Mouse (Mus musculus) kidney, postnatal 0 days (tissue): ENCODE measurements around the gene Sp7. TPM values are rescaled to one million over a fixed set of nuclear protein-coding genes. Genes with fewer than 3 reads are reported as not detected.

ENCODE experiments used
- ATAC-seq: fragments of 200-750 bp; cut with Nextera tagmentation; replicated peaks from 2 replicates; pipeline ENCODE4 v1.8.0; 2017; ENCODE audit warnings: low read depth, moderate number of reproducible peaks, moderate TSS enrichment, moderate library complexity; ENCODE audit not compliant: low FRiP score
- DNase-seq: peaks from one replicate; pipeline ENCODE4 v3.0.0-alpha.2; 2016; ENCODE audit warnings: low spot score
- H3K27ac ChIP-seq: fragments of 300-500 bp; sonication (generic); 2 replicates; pipeline ENCODE4 v1.5.1; 2014; ENCODE audit warnings: mild to moderate bottlenecking
- H3K27me3 ChIP-seq: fragments of 300-500 bp; sonication (generic); 2 replicates; pipeline ENCODE4 v1.6.1; 2014; ENCODE audit warnings: low read length, mixed read lengths; ENCODE audit not compliant: insufficient read depth
- H3K36me3 ChIP-seq: fragments of 300-500 bp; sonication (generic); 2 replicates; pipeline ENCODE4 v1.6.1; 2014; ENCODE audit warnings: low read length, mixed read lengths; ENCODE audit not compliant: insufficient read depth
- H3K4me1 ChIP-seq: fragments of 300-500 bp; sonication (generic); replicated peaks from 2 replicates; pipeline ENCODE4 v1.6.1; 2014; ENCODE audit warnings: antibody characterized with exemption, low read length, mixed read lengths; ENCODE audit not compliant: insufficient read depth
- H3K4me2 ChIP-seq: fragments of 300-500 bp; sonication (generic); 2 replicates; pipeline ENCODE4 v1.6.1; 2014; ENCODE audit warnings: mild to moderate bottlenecking, low read length, moderate library complexity, mixed read lengths
- H3K4me3 ChIP-seq: fragments of 300-500 bp; sonication (generic); replicated peaks from 2 replicates; pipeline ENCODE4 v1.5.1; 2014; ENCODE audit warnings: low read depth, low read length
- H3K9ac ChIP-seq: fragments of 300-500 bp; sonication (generic); 2 replicates; pipeline ENCODE4 v1.6.1; 2014; ENCODE audit warnings: low read depth, low read length
- H3K9me3 ChIP-seq: fragments of 300-500 bp; sonication (generic); replicated peaks from 2 replicates; pipeline ENCODE4 v1.6.1; 2016; ENCODE audit warnings: low read length, inconsistent platforms, mixed read lengths
- CTCF ChIP-seq: IDR thresholded peaks from 2 replicates; pipeline ENCODE4 v1.5.1; 2016; ENCODE audit warnings: antibody characterized with exemption, low read depth, mild to moderate bottlenecking, moderate library complexity
- WGBS: fragments of 180-500 bp; shearing (Covaris S2); extraction: QIAGEN DNeasy Blood & Tissue Kit; methylation state at CpG from one replicate; pipeline ENCODE4 v1.1.7; 2014; 5-methylcytosine and 5-hydroxymethylcytosine counted together
- polyA plus RNA-seq: library from polyadenylated mRNA; unstranded; fragments of >200 nt; fragmentation: Nextera tagmentation; extraction: Ambion mirVana; gene quantifications from 2 replicates; pipeline ENCODE4 v1.2.1, GENCODE M21; 2015

Sp7 gene
- polyA plus RNA-seq, 1 experiment from 2014 or later = 1.1 TPM

DNA sequence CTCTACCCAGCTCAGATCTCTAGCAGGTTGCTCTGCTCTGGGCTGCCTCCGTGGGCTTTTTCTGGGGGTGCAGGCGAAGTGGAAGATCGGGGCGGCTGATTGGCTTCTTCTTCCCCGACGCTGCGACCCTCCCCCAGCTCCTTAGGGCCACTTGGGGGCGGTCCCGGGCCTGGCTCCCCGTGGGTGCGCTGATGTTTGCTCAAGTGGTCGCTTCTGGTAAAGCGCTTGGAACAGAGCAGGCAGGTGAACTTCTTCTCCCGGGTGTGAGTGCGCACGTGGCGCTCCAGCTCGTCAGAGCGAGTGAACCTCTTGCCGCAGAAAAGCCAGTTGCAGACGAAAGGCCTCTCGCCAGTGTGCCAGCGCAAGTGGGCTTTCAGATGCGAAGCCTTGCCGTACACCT is 8.9 kb downstream of the Sp7 start:
- H3K4me1 ChIP-seq = peaks cover 19% of the 10 kb centered on the region
- peak; percentile 28; the same call in 1 of the 2 replicates for TF ChIP-seq CTCF
- H3K36me3 ChIP-seq = no peaks in the 10 kb centered on the region
- ATAC-seq = no peak
- H3K27ac ChIP-seq = no peak overlapping the region
- H3K9me3 ChIP-seq = no peaks in the 10 kb centered on the region
- peak; percentile 46 for DNase-seq
- H3K27me3 ChIP-seq = no peaks in the 10 kb centered on the region
- H3K4me2 ChIP-seq = peak overlapping the region; percentile 30; the same call in 1 of the 2 replicates
- 3% methylated on average over 25 of the region's 25 CpGs for WGBS
- H3K4me3 ChIP-seq = peak overlapping the region; percentile 10; the same call in 1 of the 2 replicates
- no peak overlapping the region for H3K9ac ChIP-seq

DNA sequence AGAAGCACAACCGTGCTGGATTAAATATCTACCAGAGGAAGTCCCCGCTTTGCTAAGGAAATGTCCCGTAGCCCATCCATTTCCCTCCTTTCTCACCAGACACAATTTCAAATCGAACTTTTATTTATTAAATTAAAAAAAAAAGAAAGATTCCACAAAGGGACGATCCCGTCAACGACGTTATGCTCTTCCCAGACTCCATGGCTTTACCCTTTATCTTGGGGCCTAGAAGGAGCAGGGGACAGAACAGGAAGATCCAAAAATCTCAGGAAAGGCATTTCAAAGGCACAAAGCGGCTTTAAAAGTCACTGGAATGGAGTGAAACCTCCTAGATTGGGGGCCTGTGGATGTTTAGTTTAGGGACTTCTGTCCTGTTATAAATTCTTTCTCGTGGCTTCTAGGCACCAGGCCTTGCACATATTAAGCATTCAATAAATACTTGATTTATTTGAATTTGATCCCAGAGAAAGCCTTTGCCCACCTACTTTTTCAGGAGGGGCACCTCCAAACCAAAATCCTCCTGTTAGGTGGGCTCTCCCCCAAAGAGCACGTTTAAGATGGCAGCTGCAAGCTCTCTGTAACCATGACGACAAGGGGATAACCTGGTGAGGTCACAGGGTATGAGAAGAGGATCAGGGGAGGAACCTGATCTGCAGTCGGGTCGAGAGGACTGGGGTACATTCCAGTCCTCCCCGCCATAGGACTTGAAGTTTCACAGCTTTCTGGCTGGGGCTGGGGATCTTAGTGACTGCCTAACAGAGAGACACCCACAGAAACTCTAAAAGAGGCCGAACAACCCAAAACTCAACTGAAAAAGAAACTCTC is 10.3 kb downstream of the Sp7 start:
- H3K4me2 ChIP-seq = peak overlapping the region; percentile 93
- WGBS = 44% methylated on average over 16 of the region's 16 CpGs
- no peaks in the 10 kb centered on the region for H3K27me3 ChIP-seq
- peak overlapping the region; percentile 91; the same call in 1 of the 2 replicates for H3K27ac ChIP-seq
- DNase-seq (no peak), ATAC-seq (no peak)
- H3K4me3 ChIP-seq = no peak overlapping the region
- H3K9me3 ChIP-seq = no peaks in the 10 kb centered on the region
- H3K9ac ChIP-seq = no peak overlapping the region
- H3K4me1 ChIP-seq = peaks cover 12% of the 10 kb centered on the region
- no peaks in the 10 kb centered on the region for H3K36me3 ChIP-seq
- TF ChIP-seq CTCF = no peak

DNA sequence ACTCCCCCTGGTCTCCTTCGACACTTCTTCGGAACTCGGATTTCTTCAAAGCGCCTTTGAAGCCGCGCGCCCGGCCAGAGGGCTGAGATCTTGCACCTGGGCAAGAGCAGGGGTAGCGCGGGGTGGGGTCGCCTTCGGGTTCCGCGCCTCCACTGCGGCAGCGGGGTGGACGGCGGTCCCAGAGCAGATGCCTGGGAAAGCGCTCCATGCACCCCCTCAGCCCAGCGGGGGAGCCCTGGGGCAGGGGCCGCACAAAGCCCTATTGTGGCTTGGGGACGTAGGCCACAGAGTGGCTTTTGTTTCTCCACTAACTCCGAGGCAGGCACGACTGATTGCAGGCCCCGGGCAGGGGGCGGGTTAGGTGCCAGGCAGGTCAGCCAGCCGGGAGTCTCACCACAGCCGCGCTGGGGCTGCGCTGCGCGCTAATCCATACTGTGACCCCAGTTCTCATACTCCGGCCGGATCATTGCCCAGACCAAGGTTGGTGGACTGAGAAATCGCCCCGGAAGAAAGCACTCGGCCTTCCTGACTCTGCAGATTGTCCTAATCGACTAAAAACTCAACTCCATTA is 11.0 kb downstream of the Sp7 start:
- peak; percentile 68 for DNase-seq
- Histone ChIP-seq H3K4me3 (peak overlapping the region; percentile 45), H3K9ac (peak overlapping the region; percentile 79), H3K4me1 (peaks cover 12% of the 10 kb centered on the region), H3K27ac (peak overlapping the region; percentile 91), H3K27me3 (no peaks in the 10 kb centered on the region), H3K4me2 (peak overlapping the region; percentile 93), H3K9me3 (no peaks in the 10 kb centered on the region), H3K36me3 (no peaks in the 10 kb centered on the region)
- WGBS = 3% methylated on average over 38 of the region's 38 CpGs
- peak; percentile 64 for ATAC-seq
- no peak for TF ChIP-seq CTCF

DNA sequence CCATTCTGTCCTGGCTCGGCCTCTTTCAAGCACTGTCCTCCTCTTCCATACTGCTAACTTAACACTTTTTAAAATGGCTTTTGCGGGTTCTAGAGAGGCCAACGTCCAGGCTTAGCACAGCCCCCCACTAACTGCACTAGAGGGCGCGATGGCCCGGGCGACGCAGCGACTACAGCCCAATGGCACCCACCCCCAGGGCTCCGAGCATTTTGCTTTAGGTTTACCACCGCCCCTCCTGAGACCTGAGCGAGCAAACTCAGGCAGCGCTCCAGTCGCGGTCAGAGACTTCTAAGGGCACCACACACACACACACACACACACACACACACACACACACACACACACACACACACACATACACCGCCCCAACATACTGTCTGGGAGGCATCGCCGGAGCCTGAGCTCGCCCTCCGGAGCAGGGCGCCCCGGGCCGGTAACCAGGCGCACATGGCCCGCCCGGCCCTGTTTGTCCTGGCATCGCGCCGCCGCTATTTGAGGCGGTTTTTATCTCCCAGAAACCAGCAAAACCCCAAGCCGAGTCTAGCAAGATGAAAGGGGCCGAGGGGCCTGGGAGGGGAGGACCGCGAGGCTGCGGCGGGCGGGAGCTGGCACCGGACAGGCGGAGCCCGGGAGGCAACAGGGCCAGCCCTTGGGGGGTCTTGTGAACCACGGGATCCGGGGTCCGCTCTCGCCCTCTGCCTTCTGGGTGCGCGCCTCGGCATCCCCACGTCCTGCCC is 11.7 kb downstream of the Sp7 start:
- Histone ChIP-seq H3K9me3 (no peaks in the 10 kb centered on the region), H3K9ac (peak overlapping the region; percentile 79), H3K4me3 (peak overlapping the region; percentile 45), H3K4me1 (peaks cover 12% of the 10 kb centered on the region), H3K36me3 (no peaks in the 10 kb centered on the region), H3K27ac (peak overlapping the region; percentile 91), H3K4me2 (peak overlapping the region; percentile 93), H3K27me3 (no peaks in the 10 kb centered on the region)
- WGBS = under 1% methylated on average over 48 of the region's 49 CpGs
- peak; percentile 72 for DNase-seq
- peak; percentile 38 for ATAC-seq
- TF ChIP-seq CTCF = peak; percentile 54

DNA sequence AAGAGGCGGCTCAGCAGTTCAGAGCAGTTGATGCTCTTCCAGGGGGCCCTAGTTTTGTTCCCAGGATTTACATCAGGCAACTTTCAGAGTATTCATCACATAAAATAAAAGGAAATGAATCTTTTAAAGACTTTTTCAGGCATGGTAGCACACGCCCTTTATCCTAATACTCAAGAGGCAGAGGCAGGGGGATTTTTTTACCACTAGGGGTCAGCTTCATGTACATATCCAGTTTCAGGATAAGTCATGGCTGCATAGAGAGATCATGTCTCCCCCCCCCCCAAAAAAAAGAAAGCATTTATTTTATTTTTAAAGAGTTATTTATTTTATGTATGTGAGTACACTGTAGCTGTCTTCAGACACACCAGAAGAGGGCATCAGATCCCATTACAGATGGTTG is 13.0 kb downstream of the Sp7 start:
- Histone ChIP-seq H3K9ac (no peak overlapping the region), H3K27me3 (no peaks in the 10 kb centered on the region), H3K4me1 (peaks cover 12% of the 10 kb centered on the region), H3K9me3 (no peaks in the 10 kb centered on the region), H3K27ac (no peak overlapping the region), H3K4me2 (no peak overlapping the region), H3K36me3 (no peaks in the 10 kb centered on the region), H3K4me3 (no peak overlapping the region)
- no peak for ATAC-seq
- TF ChIP-seq CTCF = peak; percentile 55
- 84% methylated on average over 2 of the region's 2 CpGs for WGBS
- DNase-seq = no peak

DNA sequence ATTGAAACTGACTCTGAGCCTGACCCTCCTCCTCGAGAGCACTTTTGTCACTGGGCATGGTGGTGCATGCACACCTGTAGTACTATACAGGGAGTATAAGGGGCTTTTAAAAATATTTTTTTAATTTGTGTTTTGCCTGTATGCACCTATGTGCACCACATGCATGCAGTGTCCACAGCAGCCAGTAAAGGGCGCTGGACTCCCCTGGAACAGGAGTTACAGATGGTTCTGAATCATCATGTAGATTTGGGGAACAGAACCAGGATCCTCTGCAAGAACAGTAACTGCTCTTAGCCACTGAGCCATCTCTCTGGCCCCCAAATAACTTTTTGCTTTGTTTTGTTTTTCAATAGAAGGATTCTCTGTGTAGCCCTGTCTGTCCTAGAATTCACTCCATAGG is 14.8 kb downstream of the Sp7 start:
- H3K27ac ChIP-seq = no peak overlapping the region
- no peak overlapping the region for H3K4me2 ChIP-seq
- no peak for DNase-seq
- 57% methylated on average over 2 of the region's 2 CpGs for WGBS
- no peak for ATAC-seq
- H3K9me3 ChIP-seq = no peaks in the 10 kb centered on the region
- H3K27me3 ChIP-seq = no peaks in the 10 kb centered on the region
- H3K9ac ChIP-seq = no peak overlapping the region
- no peak overlapping the region for H3K4me3 ChIP-seq
- no peaks in the 10 kb centered on the region for H3K36me3 ChIP-seq
- TF ChIP-seq CTCF = peak; percentile 47
- H3K4me1 ChIP-seq = peaks cover 7% of the 10 kb centered on the region
